Mouse (Mus musculus) spleen, adult 2 months (tissue): ENCODE measurements around the gene 1700018F24Rik.
"Not testable (repeated sequence)": the region's sequence is repeated elsewhere in the genome, so short reads cannot be mapped to it uniquely, and the experiment has no call there.

Source experiments
- CTCF ChIP-seq: fragments of 200-500 bp; IDR thresholded peaks from 2 replicates; pipeline ENCODE4 v1.5.1; 2011; ENCODE audit warnings: mild to moderate bottlenecking, inconsistent platforms; ENCODE audit not compliant: insufficient read depth, insufficient read length, insufficient replicate concordance; ENCODE audit errors: extremely low read depth
- POLR2A ChIP-seq: fragments of 200-500 bp; IDR thresholded peaks from 2 replicates; pipeline ENCODE4 v1.6.1; 2011; ENCODE audit warnings: low read depth, low read length, inconsistent platforms

DNA sequence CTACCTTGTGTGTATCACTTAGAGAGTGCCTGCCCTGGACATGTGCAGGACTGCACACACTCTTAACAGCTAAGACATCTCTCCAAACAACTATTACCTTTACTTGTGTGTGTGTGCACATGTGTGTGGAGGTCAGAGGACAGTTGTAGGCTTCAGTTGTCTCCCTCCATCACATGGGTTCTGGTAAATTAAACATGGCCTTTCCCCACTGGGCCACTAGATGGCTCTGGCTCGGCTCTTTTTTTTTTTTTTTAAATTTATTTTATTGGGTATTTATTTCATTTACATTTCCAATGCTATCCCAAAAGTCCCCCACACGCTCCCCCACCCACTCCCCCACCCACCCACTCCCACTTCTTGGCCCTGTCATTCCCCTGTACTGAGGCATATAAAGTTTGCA lies 26.0 kb upstream of the 1700018F24Rik start:
- not testable (repeated sequence) for TF ChIP-seq POLR2A, CTCF
